Mouse (Mus musculus): ENCODE data around the gene Mcfd2.

GRCm38 (mm10) chr17:87254384-87254783, 11.4 kb downstream of the Mcfd2 start:
- no peak for TF ChIP-seq POLR2A (IDR thresholded peaks at IDR 0.05; ENCODE audit: insufficient read depth, low read depth, low read length)
- TF ChIP-seq CTCF (IDR thresholded peaks at IDR 0.05; ENCODE audit: insufficient read depth, low read depth, low read length): no peak
